ENCODE assay signal across 22 mouse cellular contexts in the genomic region with DNA sequence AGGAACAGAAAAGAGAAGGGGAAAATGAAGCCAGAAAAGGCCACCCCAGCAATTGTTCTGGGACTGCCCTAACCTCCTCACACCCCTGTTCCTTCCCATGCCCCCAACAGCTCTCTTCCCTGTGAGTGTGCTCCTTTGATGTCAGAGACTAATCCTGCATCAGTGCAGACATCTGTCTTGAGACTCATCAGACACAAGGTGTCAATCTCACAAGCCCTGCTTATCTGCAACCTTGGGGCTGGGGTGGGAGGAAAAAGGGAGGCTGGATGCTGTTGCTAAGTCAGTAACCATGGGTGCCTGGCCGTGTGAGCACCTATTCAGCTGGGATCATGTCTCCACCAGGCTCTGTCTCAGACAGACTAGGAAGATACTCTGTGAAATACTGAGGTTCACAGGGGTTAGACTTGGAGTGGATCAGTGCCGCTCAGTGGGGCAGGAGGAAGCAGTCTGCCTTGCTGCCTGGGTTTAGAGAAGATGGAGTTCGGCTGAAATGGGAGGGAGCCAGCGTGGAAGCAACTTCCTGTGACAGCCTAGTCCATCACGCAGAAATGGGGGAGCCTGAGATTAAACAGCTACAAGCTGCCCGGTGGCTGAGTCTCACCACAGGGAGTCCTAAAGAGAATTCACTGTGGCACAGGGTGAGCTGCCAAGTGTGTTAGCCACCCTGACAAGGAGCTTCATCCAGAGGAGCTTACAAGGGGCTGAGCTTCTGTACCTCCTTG. TPM values are rescaled to one million over a fixed set of nuclear protein-coding genes. Genes with fewer than 3 reads are reported as not detected.
DNase-seq lines count a peak whose midpoint lies in the region; ATAC-seq and TF ChIP-seq lines count a peak whose summit lies in the region.
"Had no signal": no experiment of that assay in that cellular context is flagged by ENCODE, and none has a peak within 500 bp of the region (broad histone marks: within the 10 kb centered on the region; RNA-seq: fewer than 3 reads in every experiment).

No protein-coding gene starts in this region.

- no peak for DNase-seq in heart, embryonic 10.5 days (ENCODE audit: low spot score)
- no peak for DNase-seq in heart, adult 9 months (ENCODE audit: low spot score in 2 of 2)
- peak; percentile 24 for DNase-seq in kidney, postnatal 10 days
- peak; percentile 28 for DNase-seq in MEL (ENCODE audit: low read depth, low spot score)
- no peak for DNase-seq in left cerebral cortex, postnatal 10 days (ENCODE audit: extremely low spot score in 1 of 2, low spot score in 2 of 2)
- DNase-seq in spleen, adult 12 weeks (ENCODE audit: low spot score): no peak
- DNase-seq: adrenal gland, adult 8-10 months; cerebellum, adult 11-12 months; cerebellum, postnatal 25 days; heart, adult 2 months; kidney, adult 18-20 months; kidney, postnatal 25 days; retina, postnatal 1 day; right cerebral cortex, postnatal 4 days; thymus, adult 2 months had no signal

- no peaks in the 10 kb centered on the region for H3K36me3 ChIP-seq in heart, embryonic 10.5 days
- H3K36me3 ChIP-seq in kidney, embryonic 14.5 days (ENCODE audit: control insufficient read depth, insufficient read depth, low read length): no peaks in the 10 kb centered on the region
- peaks cover 0 to 16% of the 10 kb centered on the region in 2 experiments; a peak in 2 of 4 replicates for H3K36me3 ChIP-seq in MEL (ENCODE audit: control insufficient read depth in 1 of 2, insufficient read depth in 2 of 2, low read length in 2 of 2)
- H3K36me3 ChIP-seq in lung, embryonic 16.5 days (ENCODE audit: control insufficient read depth, insufficient read depth, low read length): no peaks in the 10 kb centered on the region
- H3K36me3 ChIP-seq: hindbrain, embryonic 12.5 days; limb, embryonic 12.5 days; midbrain, embryonic 12.5 days had no signal

- intact Hi-C loops in left cerebral cortex, postnatal 10 days (cut with DNase I): no loop called here

- no peak for ATAC-seq in kidney, embryonic 14.5 days (ENCODE audit: low FRiP score, low TSS enrichment)
- no peak for ATAC-seq in lung, embryonic 16.5 days (ENCODE audit: low read depth)
- ATAC-seq: forebrain, embryonic 16.5 days had no signal

- peaks cover 61% of the 10 kb centered on the region for H3K4me1 ChIP-seq in heart, embryonic 10.5 days
- H3K4me1 ChIP-seq in kidney, embryonic 14.5 days (ENCODE audit: control insufficient read depth, insufficient read depth, low read length): peaks cover 5% of the 10 kb centered on the region; the same call in 1 of the 2 replicates
- peaks cover 8 to 24% of the 10 kb centered on the region in 2 experiments for H3K4me1 ChIP-seq in MEL (ENCODE audit: control insufficient read depth in 1 of 2, insufficient read depth in 2 of 2, low read length in 2 of 2)
- H3K4me1 ChIP-seq in lung, embryonic 16.5 days (replicated peaks; ENCODE audit: control insufficient read depth, insufficient read depth, low read length): peaks cover 19% of the 10 kb centered on the region
- H3K4me1 ChIP-seq: hindbrain, embryonic 12.5 days; midbrain, embryonic 12.5 days had no signal

- H3K27me3 ChIP-seq in heart, embryonic 10.5 days (ENCODE audit: insufficient read depth, poor library complexity, severe bottlenecking): no peaks in the 10 kb centered on the region
- H3K27me3 ChIP-seq in kidney, embryonic 14.5 days (ENCODE audit: control insufficient read depth, insufficient read depth, low read length): no peaks in the 10 kb centered on the region
- no peaks in the 10 kb centered on the region; a peak in 1 of 4 replicates for H3K27me3 ChIP-seq in MEL (ENCODE audit: control insufficient read depth in 1 of 2, insufficient read depth in 2 of 2, low read length in 2 of 2)
- no peaks in the 10 kb centered on the region for H3K27me3 ChIP-seq in lung, embryonic 16.5 days (ENCODE audit: control insufficient read depth, insufficient read depth, low read depth, low read length)
- H3K27me3 ChIP-seq: hindbrain, embryonic 12.5 days; limb, embryonic 12.5 days; midbrain, embryonic 12.5 days had no signal

- TF ChIP-seq EP300 in MEL (IDR thresholded peaks at IDR 0.05; ENCODE audit: low read depth in 1 of 2, low read length in 2 of 2): peak in 1 of 2 experiments; percentile 48; a peak in 2 of 4 replicates

- no peak for TF ChIP-seq POLR2A in MEL (IDR thresholded peaks at IDR 0.05; ENCODE audit: control insufficient read depth in 1 of 2, insufficient read depth in 1 of 2, low read depth in 1 of 2, low read length in 2 of 2, poor library complexity in 1 of 2)

- H3K9me3 ChIP-seq in heart, embryonic 10.5 days: no peaks in the 10 kb centered on the region
- no peaks in the 10 kb centered on the region for H3K9me3 ChIP-seq in kidney, embryonic 14.5 days (ENCODE audit: control insufficient read depth, low read length)
- H3K9me3 ChIP-seq in MEL (replicated peaks; ENCODE audit: insufficient read depth, low read length): no peaks in the 10 kb centered on the region
- no peaks in the 10 kb centered on the region for H3K9me3 ChIP-seq in lung, embryonic 16.5 days (ENCODE audit: control insufficient read depth, low read length)
- H3K9me3 ChIP-seq: hindbrain, embryonic 12.5 days; limb, embryonic 12.5 days; midbrain, embryonic 12.5 days had no signal

- H3K9ac ChIP-seq in kidney, embryonic 14.5 days (ENCODE audit: low read depth, low read length): no peak overlapping the region
- no peak overlapping the region for H3K9ac ChIP-seq in MEL (ENCODE audit: control insufficient read depth, low read depth, low read length, poor library complexity, severe bottlenecking)
- no peak overlapping the region for H3K9ac ChIP-seq in lung, embryonic 16.5 days (ENCODE audit: low read length)
- H3K9ac ChIP-seq: hindbrain, embryonic 12.5 days; limb, embryonic 12.5 days; midbrain, embryonic 12.5 days had no signal

- TF ChIP-seq CTCF in MEL (IDR thresholded peaks at IDR 0.05 in 2 of 3, conservative IDR thresholded peaks at IDR 0.05 in 1 of 3; ENCODE audit: control insufficient read depth in 1 of 3, insufficient read depth in 1 of 3, low read depth in 2 of 3, low read length in 3 of 3, poor library complexity in 1 of 3, severe bottlenecking in 1 of 3): no peak

- H3K27ac ChIP-seq in heart, embryonic 10.5 days: peak overlapping the region; percentile 70
- H3K27ac ChIP-seq in kidney, embryonic 14.5 days (ENCODE audit: low read depth, low read length): no peak overlapping the region
- no peak overlapping the region for H3K27ac ChIP-seq in MEL (ENCODE audit: control insufficient read depth, low read depth, low read length)
- H3K27ac ChIP-seq in lung, embryonic 16.5 days (ENCODE audit: low read length): peak overlapping the region; percentile 50
- H3K27ac ChIP-seq: heart, adult 2 months; hindbrain, embryonic 12.5 days; limb, embryonic 12.5 days; midbrain, embryonic 12.5 days had no signal

- 27% methylated on average over 6 of the region's 6 CpGs for WGBS in heart, embryonic 10.5 days
- 49% methylated on average over 6 of the region's 6 CpGs for WGBS in kidney, embryonic 14.5 days
- 40% methylated on average over 6 of the region's 6 CpGs for WGBS in lung, embryonic 16.5 days

- no peak for TF ChIP-seq RAD21 in MEL (IDR thresholded peaks at IDR 0.05; ENCODE audit: low read depth, low read length)

- H3K4me2 ChIP-seq in kidney, embryonic 14.5 days (replicated peaks; ENCODE audit: low read depth, low read length): no peak overlapping the region
- no peak overlapping the region for H3K4me2 ChIP-seq in lung, embryonic 16.5 days (ENCODE audit: low read depth, low read length)
- H3K4me2 ChIP-seq: hindbrain, embryonic 12.5 days; limb, embryonic 12.5 days; midbrain, embryonic 12.5 days had no signal

- H3K4me3 ChIP-seq in heart, embryonic 10.5 days: no peak overlapping the region
- H3K4me3 ChIP-seq in kidney, embryonic 14.5 days (ENCODE audit: low read length): no peak overlapping the region
- H3K4me3 ChIP-seq in MEL (ENCODE audit: control insufficient read depth in 1 of 2, insufficient read depth in 1 of 2, low read depth in 2 of 2, low read length in 2 of 2): no peak overlapping the region
- H3K4me3 ChIP-seq in lung, embryonic 16.5 days (ENCODE audit: low read length): no peak overlapping the region
- H3K4me3 ChIP-seq: erythroblast, embryonic 14.5 days; heart, adult 2 months; hindbrain, embryonic 12.5 days; limb, embryonic 12.5 days; midbrain, embryonic 12.5 days had no signal

- H3K79me2 ChIP-seq in MEL (ENCODE audit: control insufficient read depth, insufficient read depth, low read length, poor library complexity): no peaks in the 10 kb centered on the region

TF ChIP-seq in MEL, 35 proteins besides CTCF, POLR2A, EP300 and RAD21:
- TF ChIP-seq TAL1 (IDR thresholded peaks at IDR 0.05; ENCODE audit: low read length) (peak; percentile 39), GATA1 (IDR thresholded peaks at IDR 0.05; ENCODE audit: low read depth, low read length) (no peak), TCF12 (IDR thresholded peaks at IDR 0.05; ENCODE audit: low read depth, low read length) (peak; percentile 42; the same call in 1 of the 2 replicates)

RNA-seq across cellular contexts. Expression of a gene that starts 12.9 kb away (rescaled TPM):
- 23.4 and 38.5 TPM in 2 replicates for polyA plus RNA-seq in heart, embryonic 10.5 days (2016; fragmentation: Nextera tagmentation; extraction: Ambion mirVana)
- polyA plus RNA-seq in kidney, embryonic 14.5 days (2014; fragmentation: Nextera tagmentation; extraction: Ambion mirVana): 18.6 and 18.7 TPM in 2 replicates
- total RNA-seq in MEL (2012; rRNA removed): not detected in 2 replicates
- under 1 TPM in 1 of 2 experiments, not detected in 1; 0.06 TPM for polyA plus RNA-seq in MEL (2012; ENCODE audit: insufficient read depth in 1 of 2, insufficient read length in 2 of 2, low read depth in 1 of 2, low replicate concordance in 2 of 2, missing spikeins in 1 of 2)
- polyA plus RNA-seq in lung, embryonic 16.5 days (2015; fragmentation: Nextera tagmentation; extraction: Ambion mirVana): 65.8 and 66.7 TPM in 2 replicates
- 1 to 10 TPM; 1.9 to 3.0 TPM for total RNA-seq in left cerebral cortex, postnatal 10 days (2021)
- polyA plus RNA-seq: erythroblast, embryonic 14.5 days had no signal

Comparison
In these comparisons a context has a peak if more than half of its experiments do, and no peak if none do; other contexts are left out.
1. DNase-seq: peak in kidney, postnatal 10 days (single experiment) and MEL (single experiment); none in heart, embryonic 10.5 days (single experiment), heart, adult 9 months (0 of 2), left cerebral cortex, postnatal 10 days (0 of 2) and spleen, adult 12 weeks (single experiment).
2. H3K27ac ChIP-seq: peak in heart, embryonic 10.5 days (single experiment) and lung, embryonic 16.5 days (single experiment); none in kidney, embryonic 14.5 days (single experiment) and MEL (single experiment).
3. RNA of a gene that starts 12.9 kb away (polyA plus RNA-seq): 65.8 to 66.7 TPM in lung, embryonic 16.5 days, 23.4 to 38.5 TPM in heart, embryonic 10.5 days and 18.6 to 18.7 TPM in kidney, embryonic 14.5 days; 0.06 TPM in MEL; every median in the first group is over 10 times any median in the second.